Mouse (Mus musculus): ENCODE data around the gene Smyd4.

Smyd4 gene

GRCm38 (mm10) chr11:75453991-75454930 lies 106.0 kb downstream of the Smyd4 start, which contains the start of gene Wdr81:
Gene Wdr81, minus strand, starts transcription at chr11:75454717.
- peak; percentile 83 to 91 for DNase-seq

Data from thymus, postnatal 36 days (tissue).